Mouse (Mus musculus) stomach, embryonic 14.5 days (tissue): ENCODE results near the gene 4930451I11Rik. TPM values are rescaled to one million over a fixed set of nuclear protein-coding genes. Genes with fewer than 3 reads are reported as not detected.
A peak's percentile ranks its signal among the peaks of the same experiment; 100 is the strongest.

ENCODE experiments used
- ATAC-seq: fragments of 200-750 bp; cut with Nextera tagmentation; 2 replicates; pipeline ENCODE4 v1.8.0; 2017; ENCODE audit warnings: low read depth, moderate TSS enrichment; ENCODE audit not compliant: insufficient number of reproducible peaks, insufficient read depth, low FRiP score
- H3K27ac ChIP-seq: fragments of 300-500 bp; sonication (generic); 2 replicates; pipeline ENCODE4 v1.5.1; 2014; ENCODE audit warnings: mild to moderate bottlenecking, low read length, moderate library complexity, mixed read lengths
- H3K27me3 ChIP-seq: fragments of 300-500 bp; sonication (generic); 2 replicates; pipeline ENCODE4 v1.6.1; 2014; ENCODE audit warnings: low read length, control low read depth, mixed read lengths; ENCODE audit not compliant: control insufficient read depth, insufficient read depth
- H3K36me3 ChIP-seq: fragments of 300-500 bp; sonication (generic); 2 replicates; pipeline ENCODE4 v1.6.1; 2014; ENCODE audit warnings: mild to moderate bottlenecking, control low read depth, low read length, moderate library complexity, mixed read lengths; ENCODE audit not compliant: control insufficient read depth, insufficient read depth
- H3K4me1 ChIP-seq: fragments of 300-500 bp; sonication (generic); 2 replicates; pipeline ENCODE4 v1.6.1; 2014; ENCODE audit warnings: low read length, control low read depth, mixed read lengths; ENCODE audit not compliant: control insufficient read depth, insufficient read depth
- H3K4me2 ChIP-seq: fragments of 300-500 bp; sonication (generic); replicated peaks from 2 replicates; pipeline ENCODE4 v1.6.1; 2014; ENCODE audit warnings: low read depth, low read length, control low read depth
- H3K4me3 ChIP-seq: fragments of 300-500 bp; sonication (generic); 2 replicates; pipeline ENCODE4 v1.5.1; 2014; ENCODE audit warnings: low read depth, low read length, control low read depth
- H3K9ac ChIP-seq: fragments of 300-500 bp; sonication (generic); replicated peaks from 2 replicates; pipeline ENCODE4 v1.6.1; 2014; ENCODE audit warnings: low read depth, mild to moderate bottlenecking, control low read depth, low read length, moderate library complexity, mixed read lengths
- H3K9me3 ChIP-seq: fragments of 300-500 bp; sonication (generic); 2 replicates; pipeline ENCODE4 v1.6.1; 2016; ENCODE audit warnings: low read depth, low read length, control low read depth; ENCODE audit not compliant: control insufficient read depth
- WGBS: fragments of 180-500 bp; shearing (Covaris S2); extraction: QIAGEN DNeasy Blood & Tissue Kit; methylation state at CpG from one replicate; pipeline ENCODE4 v1.1.7; 2014; 5-methylcytosine and 5-hydroxymethylcytosine counted together
- polyA plus RNA-seq: library from polyadenylated mRNA; unstranded; fragments of >200 nt; fragmentation: Nextera tagmentation; extraction: Ambion mirVana; gene quantifications from 2 replicates; pipeline ENCODE4 v1.2.1, GENCODE M21; 2014

4930451I11Rik gene
- not detected in 2 replicates for polyA plus RNA-seq

- H3K9me3 ChIP-seq, result no peaks in the 10 kb centered on the region
- H3K27ac ChIP-seq, result no peak within 1 kb of the TSS
- ATAC-seq, result no peak
- H3K4me3 ChIP-seq, result peak within 1 kb of the TSS; percentile 25
- no peaks in the 10 kb centered on the region for H3K27me3 ChIP-seq
- no peak within 1 kb of the TSS for H3K9ac ChIP-seq
- H3K36me3 ChIP-seq, result no peaks in the 10 kb centered on the region
- H3K4me2 ChIP-seq, result peak within 1 kb of the TSS; percentile 46
- no peaks in the 10 kb centered on the region for H3K4me1 ChIP-seq
- 61% methylated on average over 5 of the region's 5 CpGs for WGBS
Observed at GRCm38 (mm10) chr7:126831539-126831938, at the start of gene 4930451I11Rik. Gene 4930451I11Rik (minus strand): TSS chr7:126831639.

GRCm38 (mm10) chr7:126881040-126881439 lies 49.6 kb upstream of the 4930451I11Rik start:
- no peak overlapping the region for H3K27ac ChIP-seq
- H3K4me3 ChIP-seq, result no peak overlapping the region

GRCm38 (mm10) chr7:126877239-126877638 lies 45.8 kb upstream of the 4930451I11Rik start:
- H3K27me3 ChIP-seq, result no peaks in the 10 kb centered on the region
- no peak overlapping the region for H3K4me2 ChIP-seq
- peaks cover 9% of the 10 kb centered on the region for H3K4me1 ChIP-seq
- no peak overlapping the region for H3K4me3 ChIP-seq
- H3K9ac ChIP-seq, result no peak overlapping the region
- H3K36me3 ChIP-seq, result peaks cover 78% of the 10 kb centered on the region
- ATAC-seq, result no peak
- 97% methylated on average over 1 of the region's 1 CpGs for WGBS
- H3K9me3 ChIP-seq, result no peaks in the 10 kb centered on the region
- H3K27ac ChIP-seq, result no peak overlapping the region

More at GRCm38 (mm10) chr7:126881040-126881439, 49.6 kb upstream of the 4930451I11Rik start:
- Histone ChIP-seq H3K36me3 (peaks cover 40% of the 10 kb centered on the region), H3K9me3 (no peaks in the 10 kb centered on the region), H3K9ac (no peak overlapping the region), H3K4me1 (peaks cover 22% of the 10 kb centered on the region), H3K4me2 (no peak overlapping the region), H3K27me3 (no peaks in the 10 kb centered on the region)
- no peak for ATAC-seq
- 77% methylated on average over 6 of the region's 6 CpGs for WGBS

GRCm38 (mm10) chr7:126870520-126870891 lies 39.1 kb upstream of the 4930451I11Rik start:
- 91% methylated on average over 2 of the region's 2 CpGs for WGBS
- Histone ChIP-seq H3K4me2 (no peak overlapping the region), H3K4me1 (no peaks in the 10 kb centered on the region), H3K9me3 (no peaks in the 10 kb centered on the region), H3K36me3 (peaks cover 91% of the 10 kb centered on the region), H3K4me3 (no peak overlapping the region), H3K27ac (no peak overlapping the region), H3K9ac (no peak overlapping the region), H3K27me3 (no peaks in the 10 kb centered on the region)
- ATAC-seq, result no peak

GRCm38 (mm10) chr7:126869780-126870519 lies 38.5 kb upstream of the 4930451I11Rik start:
- no peak overlapping the region for H3K4me3 ChIP-seq
- 90% methylated on average over 23 of the region's 23 CpGs for WGBS
- no peak overlapping the region for H3K27ac ChIP-seq
- peaks cover 91% of the 10 kb centered on the region for H3K36me3 ChIP-seq
- no peaks in the 10 kb centered on the region for H3K4me1 ChIP-seq
- H3K4me2 ChIP-seq, result no peak overlapping the region
- H3K27me3 ChIP-seq, result no peaks in the 10 kb centered on the region
- no peak for ATAC-seq
- H3K9ac ChIP-seq, result no peak overlapping the region
- H3K9me3 ChIP-seq, result no peaks in the 10 kb centered on the region

GRCm38 (mm10) chr7:126868003-126868402 lies 36.6 kb upstream of the 4930451I11Rik start:
- Histone ChIP-seq H3K4me1 (peaks cover 15% of the 10 kb centered on the region), H3K4me2 (no peak overlapping the region), H3K36me3 (peaks cover 80% of the 10 kb centered on the region), H3K4me3 (no peak overlapping the region), H3K9ac (no peak overlapping the region), H3K27ac (no peak overlapping the region), H3K27me3 (no peaks in the 10 kb centered on the region), H3K9me3 (no peaks in the 10 kb centered on the region)
- 85% methylated on average over 12 of the region's 12 CpGs for WGBS
- ATAC-seq, result no peak

GRCm38 (mm10) chr7:126867534-126867933 lies 36.1 kb upstream of the 4930451I11Rik start:
- H3K27me3 ChIP-seq, result no peaks in the 10 kb centered on the region
- H3K36me3 ChIP-seq, result peaks cover 75% of the 10 kb centered on the region
- no peak overlapping the region for H3K9ac ChIP-seq
- no peak overlapping the region for H3K4me3 ChIP-seq
- peaks cover 18% of the 10 kb centered on the region for H3K4me1 ChIP-seq
- no peak for ATAC-seq
- no peak overlapping the region for H3K4me2 ChIP-seq
- no peaks in the 10 kb centered on the region for H3K9me3 ChIP-seq
- no peak overlapping the region for H3K27ac ChIP-seq
- WGBS, result 87% methylated on average over 2 of the region's 2 CpGs

GRCm38 (mm10) chr7:126863791-126864190 lies 32.4 kb upstream of the 4930451I11Rik start:
- Histone ChIP-seq H3K9me3 (no peaks in the 10 kb centered on the region), H3K27ac (no peak overlapping the region; the same call in 1 of the 2 replicates), H3K4me1 (peaks cover 18% of the 10 kb centered on the region), H3K4me3 (peak overlapping the region; percentile 56), H3K27me3 (no peaks in the 10 kb centered on the region), H3K36me3 (peaks cover 49% of the 10 kb centered on the region), H3K4me2 (peak overlapping the region; percentile 90), H3K9ac (no peak overlapping the region; the same call in 1 of the 2 replicates)
- no peak for ATAC-seq
- 52% methylated on average over 6 of the region's 6 CpGs for WGBS
